Mouse (Mus musculus): ENCODE results near the gene Usp43. TPM values are rescaled to one million over a fixed set of nuclear protein-coding genes. Genes with fewer than 3 reads are reported as not detected.
A peak's percentile ranks its signal among the peaks of the same experiment; 100 is the strongest.

Gene Usp43
- 0.13 and 0.16 TPM in 2 replicates for polyA plus RNA-seq (2014; fragmentation: Nextera tagmentation; extraction: Ambion mirVana)

DNA sequence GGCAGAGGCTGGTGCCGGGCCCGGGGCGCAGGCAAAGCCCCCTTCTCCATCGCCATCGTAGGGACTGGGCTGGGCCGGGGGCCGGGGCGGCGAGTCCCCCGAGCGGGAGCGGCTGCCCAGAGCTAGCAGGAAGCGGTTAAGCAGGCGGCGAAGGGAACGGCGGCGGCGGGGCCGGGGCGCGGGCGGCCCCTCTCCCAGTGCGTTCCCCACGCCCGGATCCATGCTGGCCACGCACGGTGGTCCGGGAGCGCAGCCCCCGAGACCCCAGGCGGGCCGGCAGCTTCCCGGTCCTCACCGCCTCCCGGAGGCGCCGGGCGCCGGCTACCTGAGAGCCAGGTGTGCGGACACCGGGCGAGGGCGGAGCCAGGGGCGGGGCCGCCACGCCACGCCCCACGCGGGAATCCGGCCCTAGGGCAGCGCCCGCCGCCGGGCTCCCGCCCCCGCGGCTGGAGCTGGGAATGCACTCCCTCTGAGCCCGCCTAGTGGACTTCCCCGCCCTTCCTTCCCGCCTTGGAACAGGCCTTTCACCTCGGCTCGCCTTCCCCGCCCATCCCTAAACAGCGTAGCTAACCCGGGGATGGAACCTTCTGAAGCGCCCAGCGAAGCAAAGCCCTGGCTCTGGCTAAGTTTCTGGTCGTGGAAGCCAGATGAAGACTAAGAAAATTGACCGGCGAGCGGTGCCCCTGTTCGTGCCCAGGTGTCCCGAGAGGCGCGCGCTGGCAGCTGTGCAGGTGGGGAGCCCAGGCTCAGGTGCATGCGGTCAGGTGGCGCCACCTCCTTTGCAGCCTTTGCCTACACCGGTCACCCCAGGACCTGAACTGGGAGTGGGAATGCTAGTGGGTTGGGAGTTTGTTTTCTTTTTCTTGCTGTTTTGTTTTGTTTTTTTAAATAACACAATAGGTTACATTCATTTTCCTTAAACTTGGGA, at the start of gene Usp43:
Gene Usp43 (minus strand): TSS at position 327 of the 928 bp plus-strand sequence.
- Histone ChIP-seq H3K27me3 (replicated peaks; ENCODE audit: control insufficient read depth, insufficient read depth, low read length) (peaks cover 33% of the 10 kb centered on the region), H3K4me1 (replicated peaks; ENCODE audit: control insufficient read depth, insufficient read depth, low read length) (no peaks in the 10 kb centered on the region; the same call in 1 of the 2 replicates), H3K4me2 (peak within 1 kb of the TSS; percentile 99), H3K27ac (ENCODE audit: low read depth, low read length) (no peak within 1 kb of the TSS), H3K4me3 (ENCODE audit: low read depth, low read length) (peak within 1 kb of the TSS; percentile 69), H3K36me3 (ENCODE audit: control insufficient read depth, insufficient read depth, low read length) (no peaks in the 10 kb centered on the region), H3K9ac (ENCODE audit: low read depth, low read length) (peak within 1 kb of the TSS; percentile 3), H3K9me3 (ENCODE audit: control insufficient read depth, low read length) (no peaks in the 10 kb centered on the region)
- peak; percentile 40; the same call in 1 of the 2 replicates for ATAC-seq (replicated peaks; ENCODE audit: low FRiP score)
- peak; percentile 42 for DNase-seq (ENCODE audit: low spot score)
- WGBS, result under 1% methylated on average over 67 of the region's 80 CpGs

DNA sequence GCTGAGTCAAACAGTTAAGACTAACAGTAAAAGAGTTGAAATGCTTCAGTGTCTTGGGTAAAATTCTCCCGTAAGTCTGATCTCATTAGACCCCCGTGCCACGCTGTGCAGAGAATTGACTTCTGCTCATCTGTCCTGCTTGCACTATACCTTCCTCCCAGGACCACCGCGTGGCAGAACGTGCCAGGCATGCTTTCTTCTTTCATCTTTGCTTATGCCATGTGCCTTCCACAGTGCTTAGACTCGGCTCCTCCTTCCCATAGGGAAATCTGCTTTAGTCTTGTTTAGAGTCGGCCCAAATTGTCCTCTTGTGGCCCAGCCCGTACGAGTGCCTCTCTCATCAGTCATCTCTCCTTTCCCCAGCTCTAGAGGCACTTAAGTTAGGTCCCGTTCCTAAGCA, 45.9 kb upstream of the Usp43 start:
- H3K4me2 ChIP-seq, result no peak overlapping the region
- H3K27ac ChIP-seq (ENCODE audit: low read depth, low read length), result no peak overlapping the region
- H3K27me3 ChIP-seq (replicated peaks; ENCODE audit: control insufficient read depth, insufficient read depth, low read length), result no peaks in the 10 kb centered on the region
- H3K4me1 ChIP-seq (replicated peaks; ENCODE audit: control insufficient read depth, insufficient read depth, low read length), result peaks cover 8% of the 10 kb centered on the region; the same call in 1 of the 2 replicates
- no peak for ATAC-seq (replicated peaks; ENCODE audit: low FRiP score)
- H3K9me3 ChIP-seq (ENCODE audit: control insufficient read depth, low read length), result no peaks in the 10 kb centered on the region
- H3K4me3 ChIP-seq (ENCODE audit: low read depth, low read length), result no peak overlapping the region
- no peak overlapping the region for H3K9ac ChIP-seq (ENCODE audit: low read depth, low read length)
- no peak for DNase-seq (ENCODE audit: low spot score)
- 76% methylated on average over 11 of the region's 11 CpGs for WGBS
- H3K36me3 ChIP-seq (ENCODE audit: control insufficient read depth, insufficient read depth, low read length), result peaks cover 3% of the 10 kb centered on the region; the same call in 1 of the 2 replicates

DNA sequence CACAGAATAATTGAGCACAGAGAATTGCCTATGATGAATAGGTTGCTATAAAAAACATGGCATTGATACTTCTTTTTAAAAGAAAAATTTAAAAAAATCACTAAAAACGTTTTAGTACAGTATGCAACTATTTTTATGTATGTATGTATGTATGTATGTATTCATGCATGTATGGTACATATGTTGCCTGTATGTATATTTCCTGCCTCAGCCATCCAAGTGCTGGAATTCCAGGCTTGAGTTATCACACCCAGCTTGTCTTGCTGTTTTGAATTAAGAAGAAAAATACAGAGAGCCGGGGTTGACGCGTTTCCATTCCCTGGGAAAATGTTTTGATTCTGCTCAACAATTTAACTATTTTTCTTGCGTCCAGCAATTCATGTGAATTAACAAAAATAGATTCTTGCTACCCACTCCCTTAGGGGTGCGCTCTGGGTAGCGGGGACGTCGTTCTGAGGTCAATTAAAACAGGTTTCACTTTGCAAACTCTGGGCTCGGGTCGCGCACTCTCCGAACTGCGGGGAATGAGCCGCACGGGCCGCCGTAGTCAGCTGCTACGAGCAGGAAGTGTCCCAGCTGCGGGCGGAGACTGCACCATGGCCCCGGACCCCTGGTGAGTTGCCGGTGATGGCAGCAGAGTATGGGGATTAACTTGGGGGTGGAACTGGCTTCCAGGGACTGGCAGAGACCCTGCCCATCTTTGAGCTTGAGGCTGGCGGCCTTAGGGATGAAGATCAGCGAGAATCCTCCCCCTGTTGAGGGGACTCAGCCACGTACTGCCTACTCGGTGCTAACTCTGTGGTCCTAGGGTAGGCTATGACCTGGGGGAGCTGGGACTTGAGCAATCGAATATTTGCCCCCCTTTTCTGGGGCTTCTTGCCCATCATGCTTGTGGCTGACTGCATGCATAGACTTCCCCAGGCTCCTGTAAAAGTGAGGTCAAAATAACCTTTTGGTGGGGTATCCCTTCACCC, 44.2 kb upstream of the Usp43 start, which contains the start of gene Stx8:
Gene Stx8 (plus strand): TSS at position 289 of the 974 bp plus-strand sequence.
- Histone ChIP-seq H3K9ac (ENCODE audit: low read depth, low read length) (peak within 1 kb of the TSS; percentile 80), H3K4me2 (peak within 1 kb of the TSS; percentile 90), H3K36me3 (ENCODE audit: control insufficient read depth, insufficient read depth, low read length) (peaks cover 3% of the 10 kb centered on the region; the same call in 1 of the 2 replicates), H3K4me3 (ENCODE audit: low read depth, low read length) (peak within 1 kb of the TSS; percentile 89), H3K9me3 (ENCODE audit: control insufficient read depth, low read length) (no peaks in the 10 kb centered on the region), H3K27me3 (replicated peaks; ENCODE audit: control insufficient read depth, insufficient read depth, low read length) (no peaks in the 10 kb centered on the region), H3K4me1 (replicated peaks; ENCODE audit: control insufficient read depth, insufficient read depth, low read length) (peaks cover 8% of the 10 kb centered on the region; the same call in 1 of the 2 replicates), H3K27ac (ENCODE audit: low read depth, low read length) (no peak within 1 kb of the TSS; the same call in 1 of the 2 replicates)
- DNase-seq (ENCODE audit: low spot score) (peak; percentile 91), ATAC-seq (replicated peaks; ENCODE audit: low FRiP score) (peak; percentile 71)
- WGBS, result under 1% methylated on average over 28 of the region's 28 CpGs

DNA sequence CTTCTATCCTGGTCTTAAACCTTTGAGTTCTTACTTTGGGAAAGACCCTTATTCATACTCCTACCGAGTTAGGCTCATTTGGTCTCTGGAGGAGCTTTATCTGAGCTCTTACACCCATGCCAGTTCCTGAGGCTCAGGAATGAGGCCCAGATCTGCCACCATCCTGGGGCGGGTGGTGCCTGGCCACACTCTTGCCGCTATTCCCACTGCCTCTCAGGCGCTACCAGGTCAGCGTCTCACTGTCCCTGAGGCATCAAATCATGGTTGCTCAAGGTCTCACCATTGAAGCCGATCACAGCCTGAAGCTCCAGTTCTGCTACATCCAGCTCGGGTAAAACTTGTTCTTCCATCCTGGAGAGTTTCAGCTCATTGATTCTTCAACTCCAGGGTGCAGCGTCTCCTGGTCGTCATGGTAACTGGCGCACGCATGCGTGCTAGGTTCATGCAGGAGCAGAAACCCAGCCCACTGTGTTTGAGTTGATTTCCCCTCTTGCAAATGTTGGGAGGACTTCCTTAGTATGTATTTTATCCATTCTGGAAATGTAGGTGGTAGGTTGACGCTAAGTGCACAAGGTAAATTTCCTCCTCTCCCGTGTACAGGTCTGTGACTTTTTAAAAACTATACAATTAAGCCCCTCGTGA, 43.4 kb upstream of the Usp43 start, which contains the start of gene Cfap52:
Gene Cfap52 (minus strand): TSS at position 410 of the 642 bp plus-strand sequence.
- peak; percentile 73; the same call in 1 of the 2 replicates for ATAC-seq (replicated peaks; ENCODE audit: low FRiP score)

DNA sequence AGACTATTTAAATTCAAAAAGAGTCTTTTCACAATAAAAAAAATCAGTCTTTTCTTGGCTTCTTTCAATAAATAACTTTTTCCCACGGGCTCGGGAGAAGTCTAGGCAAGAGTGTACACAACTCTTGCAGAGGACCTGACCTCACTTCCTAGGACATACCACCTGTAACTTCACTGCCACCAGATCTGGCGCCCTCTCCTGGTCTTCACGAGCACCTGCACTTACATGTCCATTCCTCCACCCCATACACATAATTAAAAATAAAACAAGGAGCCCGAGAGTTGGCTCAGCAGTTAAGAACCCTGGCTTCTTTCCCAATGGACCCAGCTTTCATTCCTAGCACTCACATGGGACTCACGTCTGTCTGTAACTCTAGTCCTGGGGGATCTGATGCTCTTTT, 42.2 kb upstream of the Usp43 start:
- H3K4me2 ChIP-seq, result no peak overlapping the region
- 65% methylated on average over 6 of the region's 6 CpGs for WGBS
- no peak overlapping the region for H3K4me3 ChIP-seq (ENCODE audit: low read depth, low read length)
- no peaks in the 10 kb centered on the region for H3K27me3 ChIP-seq (replicated peaks; ENCODE audit: control insufficient read depth, insufficient read depth, low read length)
- H3K4me1 ChIP-seq (replicated peaks; ENCODE audit: control insufficient read depth, insufficient read depth, low read length), result peaks cover 8% of the 10 kb centered on the region; the same call in 1 of the 2 replicates
- DNase-seq (ENCODE audit: low spot score), result no peak
- no peaks in the 10 kb centered on the region for H3K9me3 ChIP-seq (ENCODE audit: control insufficient read depth, low read length)
- no peak for ATAC-seq (replicated peaks; ENCODE audit: low FRiP score)
- no peak overlapping the region for H3K9ac ChIP-seq (ENCODE audit: low read depth, low read length)
- H3K36me3 ChIP-seq (ENCODE audit: control insufficient read depth, insufficient read depth, low read length), result no peaks in the 10 kb centered on the region
- no peak overlapping the region for H3K27ac ChIP-seq (ENCODE audit: low read depth, low read length)

More for the DNA sequence above, 43.4 kb upstream of the Usp43 start, which contains the start of gene Cfap52:
- Histone ChIP-seq H3K36me3 (ENCODE audit: control insufficient read depth, insufficient read depth, low read length) (peaks cover 3% of the 10 kb centered on the region; the same call in 1 of the 2 replicates), H3K4me1 (replicated peaks; ENCODE audit: control insufficient read depth, insufficient read depth, low read length) (peaks cover 8% of the 10 kb centered on the region; the same call in 1 of the 2 replicates), H3K9ac (ENCODE audit: low read depth, low read length) (peak within 1 kb of the TSS; percentile 80), H3K9me3 (ENCODE audit: control insufficient read depth, low read length) (no peaks in the 10 kb centered on the region), H3K4me3 (ENCODE audit: low read depth, low read length) (peak within 1 kb of the TSS; percentile 89), H3K4me2 (peak within 1 kb of the TSS; percentile 90), H3K27me3 (replicated peaks; ENCODE audit: control insufficient read depth, insufficient read depth, low read length) (no peaks in the 10 kb centered on the region), H3K27ac (ENCODE audit: low read depth, low read length) (no peak within 1 kb of the TSS; the same call in 1 of the 2 replicates)
- 6% methylated on average over 15 of the region's 15 CpGs for WGBS
- DNase-seq (ENCODE audit: low spot score), result peak; percentile 80

DNA sequence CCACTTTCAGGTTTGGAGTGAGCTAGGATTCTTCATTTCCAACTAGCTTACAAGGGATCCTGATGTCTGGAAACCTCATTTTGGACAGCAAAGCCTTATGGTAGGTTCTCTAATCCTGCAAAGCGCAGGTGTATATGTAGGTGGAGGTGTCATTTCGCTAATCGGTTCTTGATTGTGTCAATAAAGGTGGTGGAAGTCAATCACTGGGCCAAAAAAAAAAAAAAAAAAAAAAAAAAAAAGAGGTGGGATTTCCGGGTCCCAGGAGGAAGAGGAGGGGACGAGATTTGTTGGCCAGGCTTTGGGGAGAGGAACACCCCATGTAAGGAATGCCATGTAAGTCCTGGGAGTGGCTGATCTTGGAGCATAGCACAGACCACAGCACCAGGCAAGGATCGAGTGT, 32.5 kb upstream of the Usp43 start:
- Histone ChIP-seq H3K4me1 (replicated peaks; ENCODE audit: control insufficient read depth, insufficient read depth, low read length) (no peaks in the 10 kb centered on the region), H3K27ac (ENCODE audit: low read depth, low read length) (no peak overlapping the region), H3K9ac (ENCODE audit: low read depth, low read length) (no peak overlapping the region), H3K4me2 (no peak overlapping the region), H3K9me3 (ENCODE audit: control insufficient read depth, low read length) (no peaks in the 10 kb centered on the region), H3K4me3 (ENCODE audit: low read depth, low read length) (no peak overlapping the region), H3K27me3 (replicated peaks; ENCODE audit: control insufficient read depth, insufficient read depth, low read length) (no peaks in the 10 kb centered on the region), H3K36me3 (ENCODE audit: control insufficient read depth, insufficient read depth, low read length) (no peaks in the 10 kb centered on the region)
- 73% methylated on average over 6 of the region's 6 CpGs for WGBS
- DNase-seq (ENCODE audit: low spot score) (no peak), ATAC-seq (replicated peaks; ENCODE audit: low FRiP score) (no peak)

DNA sequence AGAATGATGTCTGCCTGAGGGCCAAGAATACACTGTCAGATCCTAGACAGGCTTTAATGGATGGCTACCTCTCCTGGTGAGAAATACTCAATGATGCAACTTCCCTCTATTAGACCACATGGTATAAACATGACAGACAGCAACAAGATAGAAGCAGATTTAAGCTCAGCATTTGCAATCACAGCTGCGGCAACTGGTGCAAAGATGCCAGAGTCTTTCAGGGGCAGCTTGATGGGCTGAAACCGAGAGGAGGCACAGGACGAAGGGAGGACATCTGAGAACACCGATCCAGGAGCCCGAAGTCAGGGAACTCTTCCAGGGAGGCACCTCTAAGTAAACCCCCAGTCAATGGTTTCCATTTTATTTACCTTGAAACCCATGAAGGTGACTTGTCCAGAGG, 31.7 kb upstream of the Usp43 start:
- no peak for DNase-seq (ENCODE audit: low spot score)
- Histone ChIP-seq H3K4me2 (no peak overlapping the region), H3K27me3 (replicated peaks; ENCODE audit: control insufficient read depth, insufficient read depth, low read length) (no peaks in the 10 kb centered on the region), H3K9ac (ENCODE audit: low read depth, low read length) (no peak overlapping the region), H3K27ac (ENCODE audit: low read depth, low read length) (no peak overlapping the region), H3K9me3 (ENCODE audit: control insufficient read depth, low read length) (no peaks in the 10 kb centered on the region), H3K4me1 (replicated peaks; ENCODE audit: control insufficient read depth, insufficient read depth, low read length) (no peaks in the 10 kb centered on the region), H3K36me3 (ENCODE audit: control insufficient read depth, insufficient read depth, low read length) (no peaks in the 10 kb centered on the region), H3K4me3 (ENCODE audit: low read depth, low read length) (no peak overlapping the region)
- no peak for ATAC-seq (replicated peaks; ENCODE audit: low FRiP score)
- WGBS, result 78% methylated on average over 5 of the region's 5 CpGs

Data from liver, embryonic 11.5 days (tissue).